Mouse (Mus musculus): ENCODE data around the gene Olfr556. TPM values are rescaled to one million over a fixed set of nuclear protein-coding genes. Genes with fewer than 3 reads are reported as not detected.
A peak's percentile ranks its signal among the peaks of the same experiment; 100 is the strongest.
"Not testable (repeated sequence)": the region's sequence is repeated elsewhere in the genome, so short reads cannot be mapped to it uniquely, and the experiment has no call there.

Olfr556 gene
- total RNA-seq (2014; rRNA removed) (not detected in 2 replicates), polyA plus RNA-seq (2015; fragmentation: Nextera tagmentation; extraction: Ambion mirVana) (not detected in 2 replicates)

DNA sequence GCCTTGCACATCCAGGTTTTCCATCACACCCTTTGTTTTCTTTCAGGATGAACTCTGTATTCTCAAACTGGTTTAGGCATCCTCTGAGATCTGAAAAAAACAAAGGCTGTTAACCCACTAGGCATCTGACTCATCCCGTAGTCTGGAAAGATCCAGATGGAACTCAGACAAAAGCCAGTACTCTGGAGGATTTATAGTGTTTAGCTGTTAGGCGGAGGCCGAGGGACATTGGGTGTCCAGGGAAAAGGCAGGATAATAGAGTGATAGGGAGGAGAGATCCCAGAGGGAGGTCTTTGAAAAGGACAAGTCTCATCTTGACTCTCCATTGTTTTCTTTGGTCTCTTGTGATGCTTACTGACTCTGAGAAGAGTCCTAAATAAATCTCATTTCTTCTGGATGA, at the start of gene Olfr556:
Olfr556 (plus strand) TSS at position 301 of the 400 bp plus-strand sequence.
- Histone ChIP-seq H3K9me3 (ENCODE audit: low read length) (no peaks in the 10 kb centered on the region), H3K36me3 (ENCODE audit: insufficient read depth, low read length) (no peaks in the 10 kb centered on the region), H3K4me3 (ENCODE audit: low read length) (no peak within 1 kb of the TSS), H3K27me3 (ENCODE audit: insufficient read depth, low read length) (no peaks in the 10 kb centered on the region), H3K4me2 (ENCODE audit: low read depth, low read length) (no peak within 1 kb of the TSS), H3K9ac (replicated peaks; ENCODE audit: low read length) (no peak within 1 kb of the TSS), H3K4me1 (ENCODE audit: insufficient read depth, low read length) (no peaks in the 10 kb centered on the region), H3K27ac (no peak within 1 kb of the TSS)
- WGBS: 42% methylated on average over 3 of the region's 3 CpGs
- ATAC-seq (no peak), DNase-seq (ENCODE audit: low spot score) (no peak)
- no peak for TF ChIP-seq CTCF (IDR thresholded peaks at IDR 0.05; ENCODE audit: low read depth)

DNA sequence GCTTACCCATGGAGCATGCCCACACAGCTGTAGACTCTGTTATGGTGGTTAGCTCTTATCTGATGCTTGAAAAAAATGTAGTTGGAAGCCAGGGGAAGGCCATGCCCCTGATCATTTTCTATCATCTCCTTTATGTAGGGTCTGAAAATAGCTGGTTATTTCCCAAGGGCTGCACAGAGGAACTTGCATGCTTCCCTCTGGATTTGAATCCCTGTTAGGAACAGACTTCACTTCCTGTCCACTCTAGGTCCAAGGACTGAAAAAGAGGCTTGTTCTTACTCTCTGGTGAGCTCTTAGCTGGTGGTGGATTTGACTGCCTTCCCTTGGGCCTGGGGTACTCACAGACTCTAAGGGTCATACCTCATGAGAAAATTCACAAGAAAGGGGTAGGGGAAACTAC, 46.6 kb upstream of the Olfr556 start, which contains the start of gene Olfr553:
Olfr553 (minus strand) TSS at position 101 of the 400 bp plus-strand sequence.
- DNase-seq (ENCODE audit: low spot score): no peak
- Histone ChIP-seq H3K9me3 (ENCODE audit: low read length) (no peaks in the 10 kb centered on the region), H3K4me3 (ENCODE audit: low read length) (no peak within 1 kb of the TSS), H3K9ac (replicated peaks; ENCODE audit: low read length) (no peak within 1 kb of the TSS), H3K27ac (no peak within 1 kb of the TSS), H3K4me1 (ENCODE audit: insufficient read depth, low read length) (no peaks in the 10 kb centered on the region), H3K4me2 (ENCODE audit: low read depth, low read length) (no peak within 1 kb of the TSS), H3K36me3 (ENCODE audit: insufficient read depth, low read length) (no peaks in the 10 kb centered on the region), H3K27me3 (ENCODE audit: insufficient read depth, low read length) (no peaks in the 10 kb centered on the region)
- ATAC-seq: no peak
- no peak for TF ChIP-seq CTCF (IDR thresholded peaks at IDR 0.05; ENCODE audit: low read depth)

DNA sequence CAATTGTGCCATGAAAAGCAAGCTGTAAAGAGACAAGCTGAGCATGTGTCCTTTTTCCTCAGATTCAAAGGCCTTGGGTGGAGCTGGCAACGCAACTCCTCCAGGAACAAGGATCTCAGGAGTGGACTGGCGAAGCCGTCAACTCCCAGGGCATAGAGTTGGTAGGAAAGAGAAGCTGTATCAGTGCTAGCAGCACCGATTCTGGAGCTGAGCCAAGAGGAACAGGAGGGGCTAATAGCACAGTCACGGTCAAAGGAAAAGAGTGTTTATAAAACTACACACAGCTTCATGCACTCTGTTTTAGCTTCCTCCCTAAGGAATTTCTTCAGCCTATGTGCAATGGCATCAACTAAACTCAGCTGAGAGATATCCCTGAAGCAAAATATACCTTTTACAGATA, 45.1 kb upstream of the Olfr556 start:
- DNase-seq (ENCODE audit: low spot score) (peak; percentile 37), ATAC-seq (no peak)
- H3K9ac ChIP-seq (replicated peaks; ENCODE audit: low read length): no peak overlapping the region
- H3K4me3 ChIP-seq (ENCODE audit: low read length): no peak overlapping the region
- no peaks in the 10 kb centered on the region for H3K27me3 ChIP-seq (ENCODE audit: insufficient read depth, low read length)
- no peaks in the 10 kb centered on the region for H3K4me1 ChIP-seq (ENCODE audit: insufficient read depth, low read length)
- no peaks in the 10 kb centered on the region for H3K36me3 ChIP-seq (ENCODE audit: insufficient read depth, low read length)
- no peaks in the 10 kb centered on the region for H3K9me3 ChIP-seq (ENCODE audit: low read length)
- no peak for TF ChIP-seq CTCF (IDR thresholded peaks at IDR 0.05; ENCODE audit: low read depth)
- no peak overlapping the region for H3K4me2 ChIP-seq (ENCODE audit: low read depth, low read length)
- no peak overlapping the region for H3K27ac ChIP-seq
- 54% methylated on average over 5 of the region's 5 CpGs for WGBS

DNA sequence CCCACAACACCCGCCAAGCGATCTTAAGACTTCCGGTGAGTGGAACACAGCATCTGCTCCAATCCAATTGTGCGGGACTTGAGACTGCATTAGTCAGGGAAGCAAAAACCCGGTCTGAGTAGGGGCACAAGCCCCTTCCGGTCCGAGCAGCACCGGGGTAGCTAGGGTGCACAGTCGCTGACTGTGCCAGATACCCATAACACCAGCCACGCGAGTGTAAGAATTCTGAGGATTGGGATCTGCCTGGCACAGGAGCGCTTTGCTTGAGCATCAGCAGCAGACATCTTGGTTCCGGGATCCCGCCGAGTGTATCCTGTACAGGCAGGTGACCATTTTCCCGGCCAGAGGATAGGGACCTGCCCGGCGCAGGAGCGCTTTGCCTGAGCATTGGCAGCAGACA, 44.3 kb upstream of the Olfr556 start:
- H3K4me3 ChIP-seq (ENCODE audit: low read length); H3K9me3 ChIP-seq (ENCODE audit: low read length); H3K27ac ChIP-seq; ATAC-seq; H3K27me3 ChIP-seq (ENCODE audit: insufficient read depth, low read length); H3K4me1 ChIP-seq (ENCODE audit: insufficient read depth, low read length); H3K36me3 ChIP-seq (ENCODE audit: insufficient read depth, low read length); DNase-seq (ENCODE audit: low spot score); H3K9ac ChIP-seq (replicated peaks; ENCODE audit: low read length); H3K4me2 ChIP-seq (ENCODE audit: low read depth, low read length): not testable (repeated sequence)
- 87% methylated on average over 15 of the region's 19 CpGs for WGBS

DNA sequence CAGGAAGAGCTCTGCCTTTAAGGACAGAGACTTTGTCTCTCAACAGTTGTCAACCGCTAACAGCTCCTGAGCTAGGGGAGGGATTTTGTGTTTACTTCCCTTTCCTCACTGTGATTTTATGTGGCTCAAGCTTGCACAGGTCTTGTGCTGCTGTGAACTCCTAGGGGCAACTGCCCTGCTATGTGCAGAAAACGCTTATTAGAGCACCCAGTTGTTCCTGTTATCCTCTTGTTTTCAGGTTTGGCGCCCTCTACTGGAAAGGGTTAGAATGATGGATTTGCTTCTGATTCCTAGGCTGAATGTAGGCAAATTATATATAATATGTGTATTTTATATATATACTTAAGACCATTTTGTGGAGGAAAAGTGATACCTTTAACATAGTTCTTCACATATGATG, 28.0 kb upstream of the Olfr556 start:
- 32% methylated on average over 3 of the region's 3 CpGs for WGBS
- H3K9ac ChIP-seq (replicated peaks; ENCODE audit: low read length): no peak overlapping the region
- no peak for ATAC-seq

DNA sequence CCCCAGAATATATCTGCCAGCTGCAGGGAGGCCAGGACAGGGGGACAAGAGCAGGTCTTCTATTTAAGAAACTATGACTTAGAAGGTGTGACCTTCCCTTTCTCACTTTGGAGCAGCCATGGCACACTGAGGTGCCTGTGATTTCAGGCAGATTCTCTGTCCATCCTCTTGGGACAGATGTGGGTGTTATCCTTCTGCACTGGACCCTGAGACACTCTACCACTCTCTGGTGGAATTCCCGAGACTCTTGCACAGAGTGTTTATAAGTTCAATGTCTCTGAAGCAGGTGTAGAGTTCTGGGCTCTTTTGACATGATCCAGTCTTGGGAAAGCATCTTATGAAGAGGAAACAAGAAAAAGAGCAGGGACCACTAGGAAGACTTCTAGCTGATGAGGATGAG, 26.6 kb upstream of the Olfr556 start, which contains the start of gene Olfr554:
Olfr554 (plus strand) TSS at position 301 of the 400 bp plus-strand sequence.
- no peaks in the 10 kb centered on the region for H3K9me3 ChIP-seq (ENCODE audit: low read length)
- H3K36me3 ChIP-seq (ENCODE audit: insufficient read depth, low read length): no peaks in the 10 kb centered on the region
- H3K4me3 ChIP-seq (ENCODE audit: low read length): no peak within 1 kb of the TSS
- DNase-seq (ENCODE audit: low spot score) (no peak), ATAC-seq (no peak)
- H3K4me2 ChIP-seq (ENCODE audit: low read depth, low read length): no peak within 1 kb of the TSS
- TF ChIP-seq CTCF (IDR thresholded peaks at IDR 0.05; ENCODE audit: low read depth): no peak
- no peaks in the 10 kb centered on the region for H3K27me3 ChIP-seq (ENCODE audit: insufficient read depth, low read length)
- WGBS: 85% methylated on average over 1 of the region's 1 CpGs
- H3K9ac ChIP-seq (replicated peaks; ENCODE audit: low read length): no peak within 1 kb of the TSS
- H3K4me1 ChIP-seq (ENCODE audit: insufficient read depth, low read length): no peaks in the 10 kb centered on the region
- no peak within 1 kb of the TSS for H3K27ac ChIP-seq

More for the DNA sequence above, 28.0 kb upstream of the Olfr556 start:
- DNase-seq (ENCODE audit: low spot score): peak; percentile 40
- no peak overlapping the region for H3K4me3 ChIP-seq (ENCODE audit: low read length)
- no peaks in the 10 kb centered on the region for H3K4me1 ChIP-seq (ENCODE audit: insufficient read depth, low read length)
- no peaks in the 10 kb centered on the region for H3K27me3 ChIP-seq (ENCODE audit: insufficient read depth, low read length)
- peak; percentile 64 for TF ChIP-seq CTCF (IDR thresholded peaks at IDR 0.05; ENCODE audit: low read depth)
- no peaks in the 10 kb centered on the region for H3K36me3 ChIP-seq (ENCODE audit: insufficient read depth, low read length)
- H3K4me2 ChIP-seq (ENCODE audit: low read depth, low read length): no peak overlapping the region
- H3K9me3 ChIP-seq (ENCODE audit: low read length): no peaks in the 10 kb centered on the region
- H3K27ac ChIP-seq: no peak overlapping the region

DNA sequence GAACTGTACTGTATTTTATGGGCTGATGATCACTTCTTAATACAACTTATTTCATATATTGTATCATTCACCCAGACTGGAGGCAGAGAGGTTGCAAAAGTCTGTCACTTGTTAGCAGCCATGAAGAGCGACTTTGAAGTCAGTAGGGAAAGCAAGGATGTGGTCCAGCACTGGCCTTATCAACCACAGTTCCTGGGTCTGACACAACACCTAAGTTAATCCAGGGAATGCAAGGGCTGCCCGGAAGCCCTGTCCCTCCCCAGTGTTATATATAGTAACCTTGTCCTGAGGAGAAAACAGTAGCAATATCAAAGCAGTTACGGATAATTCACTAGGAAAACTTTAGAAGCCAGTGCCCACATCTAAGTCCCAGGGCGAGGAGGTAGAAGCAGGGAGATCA, 19.8 kb upstream of the Olfr556 start:
- not testable (repeated sequence) for DNase-seq (ENCODE audit: low spot score); H3K4me2 ChIP-seq (ENCODE audit: low read depth, low read length); H3K36me3 ChIP-seq (ENCODE audit: insufficient read depth, low read length); H3K9me3 ChIP-seq (ENCODE audit: low read length); H3K27me3 ChIP-seq (ENCODE audit: insufficient read depth, low read length); ATAC-seq; H3K9ac ChIP-seq (replicated peaks; ENCODE audit: low read length); H3K27ac ChIP-seq; H3K4me3 ChIP-seq (ENCODE audit: low read length); H3K4me1 ChIP-seq (ENCODE audit: insufficient read depth, low read length)
- 91% methylated on average over 4 of the region's 4 CpGs for WGBS
